Mouse (Mus musculus): ENCODE results near the gene Cmtr1.

DNA sequence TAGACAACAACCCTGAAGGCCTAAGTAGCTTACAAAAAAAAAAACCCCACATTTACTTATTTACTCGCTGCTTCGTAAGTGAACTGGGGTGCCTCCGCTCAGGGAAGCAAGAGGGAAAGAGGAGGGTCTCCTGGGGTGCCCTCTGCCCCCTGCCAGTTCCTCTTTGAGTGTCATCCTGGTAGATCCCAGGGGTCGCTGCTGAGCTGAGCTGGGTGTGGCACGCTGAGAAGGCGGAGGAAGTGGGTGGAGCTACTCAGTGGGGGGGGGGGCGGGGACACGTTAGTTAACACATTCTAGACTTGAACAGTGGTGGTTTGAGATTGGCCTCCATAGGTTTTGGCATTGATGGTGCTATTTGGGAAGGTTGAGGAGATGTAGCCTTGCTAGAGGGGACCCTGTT is 67.7 kb downstream of the Cmtr1 start:
- TF ChIP-seq SMC3 (IDR thresholded peaks at IDR 0.05; ENCODE audit: low read depth, low read length) (no peak), ZC3H11A (IDR thresholded peaks at IDR 0.05; ENCODE audit: low read depth, low read length) (no peak), IRF4 (IDR thresholded peaks at IDR 0.05; ENCODE audit: low read depth, low read length) (no peak), HCFC1 (IDR thresholded peaks at IDR 0.05; ENCODE audit: low read depth, low read length) (no peak), ZKSCAN1 (IDR thresholded peaks at IDR 0.05; ENCODE audit: borderline replicate concordance, low read depth, low read length) (no peak), CTCF (conservative IDR thresholded peaks at IDR 0.05 in 1 of 2, IDR thresholded peaks at IDR 0.05 in 1 of 2; ENCODE audit: low read depth in 2 of 2, low read length in 2 of 2) (no peak), MAX (IDR thresholded peaks at IDR 0.05; ENCODE audit: low read length) (no peak), POLR2A (IDR thresholded peaks at IDR 0.05; ENCODE audit: low read depth, low read length) (no peak)
